Mouse (Mus musculus) MEL (cell line): ENCODE measurements around the gene Blm.

Experiments used
- CTCF ChIP-seq, 3 experiments: IDR thresholded peaks in 2 of 3; conservative IDR thresholded peaks in 1 of 3; 2 replicates each; pipeline ENCODE4 v1.5.1; 2011 to 2012; ENCODE audit warnings: low read length in 3 of 3, low read depth in 2 of 3, mild to moderate bottlenecking in 2 of 3, improper control_type of control experiment in 1 of 3, inconsistent platforms in 1 of 3, mixed read lengths in 1 of 3, moderate library complexity in 1 of 3; ENCODE audit not compliant: control insufficient read depth in 1 of 3, insufficient read depth in 1 of 3, poor library complexity in 1 of 3, severe bottlenecking in 1 of 3
- ETS1 ChIP-seq: IDR thresholded peaks from 2 replicates; pipeline ENCODE4 v1.6.1; 2012; ENCODE audit warnings: low read depth, mild to moderate bottlenecking, inconsistent platforms, low read length, improper control_type of control experiment, moderate library complexity
- GATA1 ChIP-seq: IDR thresholded peaks from 2 replicates; pipeline ENCODE4 v1.6.1; 2011; ENCODE audit warnings: low read depth, low read length, improper control_type of control experiment
- MAX ChIP-seq: IDR thresholded peaks from 2 replicates; pipeline ENCODE4 v1.6.1; 2011; ENCODE audit warnings: low read length, improper control_type of control experiment
- USF2 ChIP-seq, 2 experiments: IDR thresholded peaks; 2 replicates each; pipeline ENCODE4 v1.6.1; 2011 to 2012; ENCODE audit warnings: improper control_type of control experiment in 2 of 2, low read length in 2 of 2, borderline replicate concordance in 1 of 2, inconsistent platforms in 1 of 2, low read depth in 1 of 2, mild to moderate bottlenecking in 1 of 2; ENCODE audit not compliant: insufficient read depth in 1 of 2

DNA sequence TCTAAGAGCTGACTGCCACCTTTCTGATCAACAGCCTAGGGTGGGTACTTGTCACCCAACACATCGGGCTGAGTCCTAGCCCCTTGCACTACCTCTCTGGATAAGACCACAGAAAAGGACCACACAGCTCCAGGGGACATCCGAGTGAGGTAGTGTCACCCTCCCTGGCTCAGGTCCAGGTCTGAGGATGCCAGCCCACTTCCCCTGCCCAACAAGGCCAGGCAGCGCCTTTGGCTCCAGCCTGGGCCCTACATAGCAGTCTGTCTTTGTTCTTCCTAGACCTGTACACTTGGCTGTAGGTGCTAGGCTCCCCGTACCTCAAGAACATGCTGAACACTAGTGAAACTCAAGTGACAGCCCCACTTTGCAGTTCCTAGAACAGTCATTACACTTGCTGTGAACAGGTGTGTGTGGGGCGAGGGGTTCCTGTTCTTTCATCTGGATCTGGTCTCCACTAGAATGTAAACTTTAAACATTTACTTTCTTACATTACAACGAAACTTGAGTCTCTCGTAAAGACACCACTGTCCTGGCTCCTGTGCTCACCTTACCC, 120.5 kb downstream of the Blm start:
- no peak for TF ChIP-seq CTCF (IDR thresholded peaks at IDR 0.05 in 2 of 3, conservative IDR thresholded peaks at IDR 0.05 in 1 of 3; ENCODE audit: control insufficient read depth in 1 of 3, insufficient read depth in 1 of 3, low read depth in 2 of 3, low read length in 3 of 3, poor library complexity in 1 of 3, severe bottlenecking in 1 of 3)
- TF ChIP-seq MAX, result no peak
- no peak for TF ChIP-seq USF2 (IDR thresholded peaks at IDR 0.05; ENCODE audit: borderline replicate concordance in 1 of 2, insufficient read depth in 1 of 2, low read depth in 1 of 2, low read length in 2 of 2)
- no peak for TF ChIP-seq ETS1
- no peak for TF ChIP-seq GATA1
